Mouse (Mus musculus): Measurements from ENCODE around the gene Nup210.

The Nup210 gene

DNA sequence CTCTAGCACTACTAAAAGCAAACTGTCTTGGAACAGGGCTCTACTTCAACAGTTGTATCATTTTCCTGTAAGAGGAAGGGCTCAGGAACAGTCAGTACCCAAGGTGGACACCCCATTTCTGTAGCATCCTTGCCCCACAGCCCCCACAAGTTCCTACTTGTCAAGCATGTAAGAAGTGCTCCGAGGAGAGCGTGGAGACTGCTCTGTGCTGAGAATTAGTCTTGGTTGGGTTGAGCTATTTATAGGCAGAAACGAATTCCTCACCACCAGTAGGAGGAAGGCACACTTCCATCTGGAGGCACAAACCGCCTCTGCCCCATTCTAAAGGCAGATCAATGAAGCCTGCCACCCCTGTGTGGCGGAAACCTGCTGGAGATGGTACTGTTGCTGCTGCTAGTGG is 75.3 kb downstream of the Nup210 start:
- in situ Hi-C loops (cut with MboI, MseI) = no loop called here

DNA sequence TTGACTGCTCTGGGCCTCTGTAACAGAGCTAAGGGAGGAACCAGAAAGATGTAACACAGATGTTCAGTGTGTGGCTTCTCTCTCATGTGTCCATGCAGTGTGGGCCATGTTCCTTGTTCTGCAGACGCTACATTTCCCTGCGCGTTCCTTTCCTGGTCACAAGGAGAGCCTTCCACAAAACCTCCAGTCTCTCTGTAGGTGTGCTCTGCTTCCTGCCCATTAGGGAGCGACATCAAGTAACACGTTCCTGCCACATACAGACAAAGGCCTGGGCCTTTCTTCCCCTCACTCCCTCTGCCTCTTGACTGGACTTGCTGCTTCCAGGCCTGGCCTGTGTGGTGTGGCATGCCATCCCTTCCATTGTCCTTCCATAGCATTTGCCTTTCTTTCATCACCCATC is 88.4 kb downstream of the Nup210 start:
- in situ Hi-C loops (cut with MboI, MseI) = no loop called here

DNA sequence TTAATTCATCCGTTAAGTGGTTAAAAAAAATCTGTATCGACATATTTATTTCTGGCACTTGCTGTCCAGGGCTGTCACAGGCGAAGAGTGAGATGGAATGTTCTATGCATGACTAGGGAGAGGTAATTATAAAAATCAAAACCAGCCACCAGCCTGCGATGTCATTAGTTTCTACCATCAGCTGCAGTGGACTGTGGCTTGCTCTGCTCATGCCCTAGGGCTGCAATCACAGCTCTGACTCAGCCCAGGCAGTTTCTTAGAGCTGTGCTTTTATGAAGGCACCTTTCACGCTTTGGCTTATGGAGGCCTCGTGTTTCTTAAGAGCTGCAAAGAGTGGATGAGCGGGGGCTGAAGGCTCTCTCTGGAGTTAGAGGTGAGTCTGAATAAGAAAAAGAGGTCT is 95.8 kb downstream of the Nup210 start:
- in situ Hi-C loops (cut with MboI, MseI) = no loop called here

DNA sequence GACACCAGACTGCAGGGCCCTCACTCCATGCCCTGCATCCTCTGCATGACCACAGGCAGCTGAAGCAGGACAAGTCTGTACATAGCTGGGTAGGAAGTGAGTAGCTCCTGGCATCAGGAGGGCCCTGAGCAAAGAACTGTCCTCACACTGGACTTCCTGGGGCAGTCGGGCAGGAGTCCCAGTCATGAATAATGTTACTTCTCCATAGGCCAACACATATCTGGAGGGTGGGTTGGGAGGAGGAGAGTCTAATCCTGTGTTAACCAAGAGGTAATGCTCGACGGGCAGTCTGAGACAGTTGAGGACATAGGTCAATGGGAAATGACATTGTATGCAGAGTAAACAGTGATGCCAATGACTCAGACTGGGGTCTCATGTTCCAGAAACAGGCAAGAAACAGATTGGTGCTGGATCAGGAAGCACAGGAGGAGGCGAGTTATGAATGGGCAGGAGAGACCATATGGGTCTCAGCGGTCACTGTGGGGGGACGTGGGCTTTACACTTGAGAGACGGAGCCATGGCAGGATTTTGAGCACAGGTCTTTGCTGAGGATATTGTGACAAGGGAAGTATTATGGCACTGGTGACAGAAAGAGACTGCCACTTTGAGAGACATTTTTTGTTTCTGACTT is 99.9 kb downstream of the Nup210 start:
- in situ Hi-C loops (cut with MboI, MseI) = no loop called here

DNA sequence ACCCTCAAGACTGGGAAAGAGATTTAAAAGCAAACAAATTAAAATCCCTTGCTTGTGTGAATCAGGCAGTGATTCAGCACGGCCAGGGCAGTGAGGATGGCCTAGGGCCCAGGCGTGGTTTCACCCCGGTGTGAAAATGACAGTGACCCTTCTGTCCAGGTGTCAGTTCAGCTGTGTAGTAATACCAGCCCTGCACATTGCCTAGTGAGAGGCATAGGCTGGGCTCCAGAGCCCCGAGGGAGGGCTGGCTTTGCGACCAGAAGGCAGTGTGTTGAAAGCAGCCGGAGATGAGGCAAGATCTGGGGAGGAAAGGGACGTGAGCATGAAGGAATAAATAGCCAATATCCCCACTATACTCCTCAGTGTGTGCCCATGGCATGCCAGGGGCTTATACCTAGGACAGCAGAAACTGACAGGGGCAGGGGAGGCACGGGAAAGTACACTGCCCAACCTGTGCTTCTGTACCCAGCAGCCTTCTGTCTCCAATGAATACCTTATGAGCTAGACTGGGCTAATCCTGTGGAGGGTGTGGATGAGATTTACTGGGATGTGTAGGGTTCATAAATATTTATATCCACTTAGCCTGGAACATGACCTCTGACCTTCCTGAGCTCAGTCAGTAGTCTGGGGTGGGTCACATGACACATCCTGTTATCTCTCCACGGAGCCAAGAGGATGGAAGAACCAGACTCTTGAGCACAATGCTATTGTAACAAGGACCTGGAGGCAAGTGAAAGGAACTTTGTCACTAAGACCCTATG is 102.3 kb downstream of the Nup210 start:
- in situ Hi-C loops (cut with MboI, MseI) = no loop called here

DNA sequence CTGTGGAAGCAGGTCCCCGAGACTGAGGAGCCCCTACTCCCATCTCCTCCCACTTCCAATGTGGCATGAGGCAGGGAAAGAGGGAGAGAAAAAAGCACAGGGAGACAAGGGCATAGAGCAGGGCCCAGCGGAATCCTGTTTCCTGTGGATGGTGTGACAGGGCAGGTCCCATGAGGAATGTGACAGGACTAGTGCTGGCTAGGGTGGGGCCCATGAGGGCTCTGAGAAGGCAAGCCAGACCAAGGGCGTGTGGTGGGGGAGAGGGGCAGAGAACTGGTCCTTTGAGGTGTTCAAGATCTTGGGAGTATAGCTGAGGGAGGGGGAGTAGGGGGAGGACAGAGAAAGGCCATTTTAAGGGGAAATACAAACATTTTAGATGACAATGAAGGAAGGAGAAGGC is 104.2 kb downstream of the Nup210 start:
- in situ Hi-C loops (cut with MboI, MseI) = no loop called here

DNA sequence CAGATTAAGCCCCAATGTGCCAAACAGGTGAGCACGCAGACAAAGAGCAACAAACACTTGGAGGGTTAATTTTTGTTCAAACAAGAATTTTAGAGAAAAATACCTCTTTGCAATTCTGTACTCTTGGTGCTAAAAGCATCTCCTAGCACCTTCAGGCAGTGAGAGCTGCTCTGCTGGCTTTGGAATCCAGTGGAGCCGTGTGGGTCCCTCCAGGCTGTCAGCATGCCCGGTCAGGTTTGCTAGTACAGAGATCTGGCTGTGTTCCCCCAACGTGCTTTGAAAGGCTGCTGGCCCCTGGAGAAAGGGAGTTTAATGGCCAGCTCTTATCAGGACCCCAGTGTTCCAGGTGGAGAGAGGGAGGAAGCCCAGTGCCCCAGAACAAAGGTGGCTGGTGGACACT is 105.1 kb downstream of the Nup210 start:
- in situ Hi-C loops (cut with MboI, MseI) = no loop called here

DNA sequence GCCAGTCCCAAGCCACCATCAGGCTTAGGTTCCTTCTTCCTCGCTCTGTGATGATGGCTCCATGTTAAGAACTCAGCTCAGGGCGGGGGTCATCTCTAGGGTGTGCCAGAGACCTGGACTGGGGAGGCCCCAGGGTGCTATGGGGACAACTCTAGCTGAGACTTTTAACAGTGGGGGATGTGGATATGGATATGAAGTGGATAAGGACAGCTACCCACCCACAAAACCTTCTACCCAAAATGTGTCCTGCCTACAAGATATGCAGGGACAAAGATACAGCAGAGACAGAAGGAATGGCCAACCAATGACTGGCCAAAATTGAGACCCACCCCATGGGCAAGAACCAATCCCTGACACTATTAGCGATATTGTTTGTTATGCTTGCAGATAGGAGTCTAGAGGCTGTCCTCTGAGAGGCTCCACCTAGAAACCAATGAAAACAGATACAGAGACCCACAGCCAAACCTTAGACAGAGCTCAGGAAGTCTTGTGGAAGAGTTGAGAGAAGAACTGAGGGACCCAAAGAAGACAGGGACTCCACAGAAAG is 108.3 kb downstream of the Nup210 start:
- in situ Hi-C loops (cut with MboI, MseI) = no loop called here

DNA sequence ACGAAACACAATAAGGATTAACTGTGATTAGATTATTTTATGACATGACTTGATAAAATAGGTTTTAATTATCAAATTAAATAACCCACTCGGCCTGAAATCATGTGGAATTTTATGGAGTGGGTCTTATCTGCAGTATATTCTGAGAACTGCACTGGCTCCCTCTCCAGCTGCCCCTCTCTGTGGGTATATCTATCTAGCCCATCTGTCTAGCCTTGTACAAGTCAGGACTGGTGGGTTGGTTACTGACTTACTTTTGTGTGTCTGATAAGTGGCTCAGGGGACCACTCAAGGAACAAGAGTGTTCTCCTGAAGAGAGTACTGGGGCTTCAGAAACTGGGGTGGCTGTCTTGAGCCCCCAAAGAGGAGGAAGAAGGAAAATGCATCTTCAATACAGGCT is 109.4 kb downstream of the Nup210 start:
- in situ Hi-C loops (cut with MboI, MseI) = no loop called here

DNA sequence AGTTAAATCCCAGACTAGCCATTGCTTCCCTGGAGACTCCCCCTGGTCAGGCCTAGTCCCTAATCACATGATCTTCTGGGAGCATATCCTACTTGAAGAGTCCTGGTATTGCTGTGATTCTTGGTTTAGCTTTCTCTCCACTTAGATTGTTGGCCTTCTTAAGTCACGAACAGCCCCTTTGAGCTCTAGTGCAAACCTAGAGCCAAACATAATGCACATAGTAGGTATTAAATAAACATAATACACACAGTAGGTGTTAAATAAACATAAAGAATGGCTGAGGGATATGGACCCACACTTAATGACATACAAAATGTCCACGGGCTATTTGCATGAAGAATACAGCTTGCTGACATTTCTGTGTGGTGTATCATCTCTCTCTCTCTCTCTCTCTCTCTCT is 112.5 kb downstream of the Nup210 start:
- in situ Hi-C loops (cut with MboI, MseI) = no loop called here

DNA sequence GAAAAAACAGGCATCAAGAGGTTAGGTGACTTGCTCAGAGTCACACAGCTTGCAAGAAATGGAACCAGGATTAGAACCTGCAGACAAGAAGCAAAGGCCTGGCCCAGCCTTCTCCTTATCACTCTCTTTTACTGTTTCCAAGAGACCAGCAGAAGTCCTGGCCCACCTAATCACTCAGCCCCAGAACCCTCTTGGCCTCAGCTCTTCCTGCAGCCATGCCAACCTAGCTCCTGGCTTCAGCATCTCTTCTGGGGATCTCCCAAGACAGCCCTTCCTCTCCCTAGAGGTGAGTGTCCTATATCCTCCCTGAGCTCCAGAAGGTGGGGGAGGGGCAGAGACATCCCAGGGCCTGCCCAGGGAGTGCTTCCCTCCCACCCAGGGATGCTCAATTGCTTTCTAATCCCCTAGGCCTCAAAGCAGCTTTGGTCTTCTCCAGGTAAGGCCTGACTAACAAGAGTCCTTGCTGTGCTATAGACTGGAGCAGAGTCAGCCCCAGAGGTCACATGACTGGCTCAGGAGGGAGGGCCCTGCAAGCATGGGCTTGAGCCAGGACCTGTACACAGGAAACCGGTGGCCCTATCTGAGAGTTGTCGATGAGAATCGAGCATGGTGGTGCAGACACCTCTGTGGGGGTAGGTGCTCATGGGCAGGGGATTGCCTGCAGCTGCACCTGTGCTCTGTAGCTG is 113.2 kb downstream of the Nup210 start:
- in situ Hi-C loops (cut with MboI, MseI) = no loop called here

DNA sequence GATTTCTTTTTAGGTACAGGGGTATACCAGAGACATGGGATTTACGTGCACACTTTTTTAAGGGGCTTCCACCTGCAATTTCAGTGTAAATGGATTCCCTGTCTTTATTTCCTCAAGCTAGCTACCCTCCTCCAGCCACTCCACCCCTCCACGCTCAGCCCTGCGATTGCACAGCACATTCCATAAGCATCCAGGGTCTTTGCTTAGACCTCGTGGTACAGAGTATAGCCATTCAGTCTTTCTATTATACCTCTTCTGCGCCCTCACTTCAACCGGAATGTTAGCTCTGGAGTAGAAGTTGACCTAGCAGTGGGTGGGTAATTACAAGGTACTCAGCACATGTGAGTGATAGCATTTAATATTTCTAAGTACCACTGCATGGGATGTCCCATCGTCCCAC is 115.1 kb downstream of the Nup210 start:
- in situ Hi-C loops (cut with MboI, MseI) = no loop called here

DNA sequence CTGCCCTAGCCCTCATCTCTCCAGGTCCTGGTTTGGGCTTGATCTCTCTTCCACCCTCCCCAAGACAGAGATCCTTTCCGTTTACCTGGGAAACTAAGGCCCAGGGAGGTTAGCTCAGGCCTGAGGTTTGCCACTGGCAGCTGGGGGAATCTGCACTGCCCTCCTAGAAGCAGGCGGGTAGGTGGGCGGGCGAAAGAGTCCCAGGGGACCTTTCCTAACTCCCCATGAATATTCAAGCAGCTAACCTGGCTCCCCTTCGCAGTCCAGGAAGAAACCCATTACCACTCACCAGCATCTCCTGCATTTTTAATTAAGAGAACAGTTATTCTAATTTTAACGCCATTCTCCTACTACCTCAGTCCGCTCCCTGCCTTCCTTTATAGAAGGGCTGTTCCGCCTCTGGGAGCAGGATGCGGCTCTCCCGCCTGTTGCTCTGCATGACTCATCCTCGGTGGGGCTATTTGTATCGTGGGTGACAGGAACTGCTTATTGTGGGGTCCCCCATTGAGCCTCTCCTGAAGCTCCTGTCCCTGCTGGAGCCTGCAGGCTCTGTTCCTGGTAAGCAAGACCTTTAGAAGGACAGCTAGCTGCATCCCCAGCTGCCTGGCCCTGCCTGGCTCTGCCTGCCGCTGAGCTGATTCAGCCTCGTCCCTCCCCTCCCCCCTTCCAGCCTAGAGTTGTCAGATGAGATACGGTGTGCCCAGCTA is 115.7 kb downstream of the Nup210 start:
- in situ Hi-C loops (cut with MboI, MseI) = no loop called here

DNA sequence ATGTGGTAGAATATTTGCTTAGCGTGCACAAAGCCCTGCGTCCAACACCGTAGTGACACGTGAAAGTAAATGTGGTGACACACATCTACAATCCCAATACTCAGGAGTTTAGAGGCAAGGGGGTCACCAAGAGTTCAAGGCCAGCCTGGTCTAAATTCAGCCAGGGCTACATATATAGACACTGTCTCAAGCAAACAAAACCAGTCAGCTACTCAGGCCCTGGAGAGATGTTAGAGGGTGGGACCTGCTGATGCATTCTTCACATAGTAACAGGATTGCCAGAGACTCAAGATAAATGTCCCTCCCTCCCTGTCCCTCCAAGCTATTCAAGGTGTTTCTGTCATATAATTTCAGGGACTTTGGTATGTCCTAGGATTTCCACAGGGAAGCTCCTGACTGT is 117.5 kb downstream of the Nup210 start:
- in situ Hi-C loops (cut with MboI, MseI) = no loop called here

DNA sequence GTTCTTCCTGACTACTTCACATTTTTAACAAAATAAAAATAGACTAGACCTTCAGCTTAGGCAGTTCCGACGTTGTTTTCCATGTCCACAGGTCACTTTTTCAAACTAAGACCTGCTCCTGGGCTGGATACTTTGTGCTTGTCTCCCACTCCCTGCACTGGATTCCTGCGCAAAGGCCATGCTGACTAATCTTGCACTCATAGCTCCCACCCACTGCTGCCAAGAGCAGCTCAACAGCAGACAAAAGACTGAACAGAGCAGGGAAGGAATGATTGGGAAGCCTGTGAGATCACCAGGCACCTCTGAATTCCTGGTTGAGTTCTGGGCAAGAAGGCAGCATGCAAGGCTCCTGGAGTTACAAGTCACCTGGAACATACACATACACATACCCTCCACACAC is 119.6 kb downstream of the Nup210 start:
- in situ Hi-C loops (cut with MboI, MseI) = no loop called here

DNA sequence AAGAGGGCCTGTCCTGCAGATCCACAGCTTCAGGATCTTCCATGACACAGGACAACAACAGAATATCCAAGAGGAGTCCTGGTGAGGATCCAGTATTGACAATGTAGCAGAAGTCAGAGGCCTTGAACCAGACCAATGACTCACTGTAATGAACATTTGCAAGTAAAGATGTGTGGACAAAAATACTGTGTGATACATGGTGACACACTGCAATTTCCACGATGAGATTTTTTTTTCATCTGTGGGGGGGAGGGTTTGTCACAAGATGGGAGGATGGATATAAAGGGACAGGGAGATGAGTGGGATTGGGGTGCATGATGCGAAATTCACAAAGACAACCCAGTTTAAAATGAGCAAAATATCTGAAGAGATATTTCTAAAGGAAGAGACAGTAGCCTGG is 120.4 kb downstream of the Nup210 start:
- in situ Hi-C loops (cut with MboI, MseI) = no loop called here

DNA sequence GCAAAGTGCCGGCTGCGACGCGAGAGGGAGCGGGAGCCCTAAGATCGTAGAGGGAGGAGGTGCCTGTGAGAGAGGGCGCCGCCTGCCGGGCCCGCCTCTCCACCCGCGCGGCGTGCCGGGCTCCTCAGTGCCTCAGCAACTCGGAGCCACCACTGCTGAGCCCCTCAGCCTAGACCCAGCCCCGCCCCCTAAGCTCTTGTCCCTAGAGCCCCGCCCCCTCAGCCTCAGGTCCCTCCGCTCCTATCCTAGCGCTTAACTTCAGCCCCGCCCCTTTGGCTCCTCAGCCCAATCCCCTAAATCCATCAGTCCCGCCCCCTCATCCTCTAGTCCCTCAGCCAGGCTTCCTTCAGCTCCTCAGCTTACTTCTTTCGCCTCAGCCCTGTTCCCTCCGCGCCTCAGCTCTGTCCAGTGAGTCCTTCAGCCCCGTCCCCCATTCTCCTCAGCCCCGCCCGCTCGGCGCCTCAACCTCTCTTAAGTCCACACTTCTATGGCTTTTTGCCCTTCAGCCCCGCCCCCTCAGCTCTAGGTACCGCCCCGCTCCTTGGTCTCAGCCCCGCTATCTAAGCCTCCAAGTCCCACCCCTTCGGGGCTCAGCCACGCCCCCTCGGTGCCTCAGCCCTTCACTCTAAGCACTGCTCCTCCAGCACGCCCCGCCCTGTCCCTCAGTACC is 127.8 kb downstream of the Nup210 start, which contains the start of gene Iqsec1:
Iqsec1 (minus strand) TSS at position 38 of the 670 bp plus-strand sequence.
- in situ Hi-C loops (cut with MboI, MseI) = no loop called here

DNA sequence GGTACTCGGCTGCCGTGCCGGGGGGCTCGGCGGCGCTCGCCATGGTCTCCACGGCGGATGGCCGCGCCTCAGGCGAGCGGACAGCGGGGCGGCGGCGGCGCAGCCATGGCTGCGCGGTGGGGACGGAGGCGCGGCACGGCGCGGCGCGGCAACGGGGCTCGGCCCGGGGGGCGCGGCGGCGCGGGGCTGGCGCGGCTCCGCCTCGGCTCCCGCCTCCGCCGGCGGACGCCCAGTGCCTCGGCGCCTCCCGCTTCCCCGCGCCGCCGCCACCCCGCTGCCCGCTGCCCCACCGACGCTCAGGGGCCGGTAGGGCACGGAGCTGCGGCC is 128.4 kb downstream of the Nup210 start:
- in situ Hi-C loops (cut with MboI, MseI) = no loop called here

DNA sequence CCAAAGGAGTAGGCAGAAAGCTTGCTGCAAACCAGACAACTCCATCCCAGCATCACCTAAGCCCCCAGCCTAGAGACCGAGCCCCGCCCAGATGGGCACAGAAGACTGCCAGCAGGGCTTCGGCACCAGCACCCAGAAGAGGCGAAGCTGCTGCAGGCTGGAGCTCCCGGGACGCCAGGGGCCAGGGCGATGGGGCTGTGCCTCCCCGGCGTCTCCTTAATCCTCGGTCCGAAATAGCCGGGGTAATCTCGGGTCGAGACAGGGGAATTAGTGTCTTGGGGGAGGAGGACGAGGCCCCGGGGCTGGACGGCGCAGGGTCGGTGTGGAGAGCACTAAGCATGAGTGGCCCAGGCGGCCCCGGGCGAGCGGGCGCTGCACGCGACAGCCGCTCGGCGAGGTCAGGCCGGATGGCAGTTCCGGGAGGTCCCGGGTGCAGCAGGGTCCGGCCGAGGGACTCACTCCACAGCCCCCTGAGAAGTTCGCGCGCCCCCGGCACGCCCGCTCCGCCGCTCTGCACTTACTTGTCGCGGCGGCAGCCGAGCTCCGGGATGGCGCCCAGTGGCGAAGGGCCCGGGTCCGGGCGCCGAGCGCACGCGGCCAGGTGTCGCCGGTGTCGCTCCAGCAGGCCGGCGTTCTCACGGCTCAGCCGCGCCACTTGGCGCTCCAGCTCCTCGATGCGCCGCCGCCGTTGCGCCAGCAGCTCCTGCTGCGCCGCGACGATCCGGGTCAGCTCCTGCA is 128.9 kb downstream of the Nup210 start:
- in situ Hi-C loops (cut with MboI, MseI) = no loop called here

DNA sequence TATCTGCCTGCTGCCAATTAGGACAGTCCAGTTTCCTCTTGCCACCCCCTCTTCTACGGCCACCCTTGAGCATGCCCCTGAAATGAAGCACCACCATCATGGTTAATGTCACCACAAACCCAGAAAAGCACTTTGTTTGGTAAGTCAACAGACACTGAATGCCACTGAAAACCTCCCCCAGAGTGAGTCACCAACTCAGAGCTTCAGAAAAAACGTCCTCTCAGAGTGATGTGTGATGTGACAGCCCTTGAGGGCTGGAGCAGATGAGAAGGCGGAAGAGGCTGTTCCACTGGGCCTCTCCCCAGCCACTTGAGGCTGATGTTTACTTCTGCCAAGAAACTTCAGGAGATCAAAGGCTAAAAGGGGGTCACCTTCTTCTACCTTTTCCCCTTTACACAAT is 132.5 kb downstream of the Nup210 start:
- in situ Hi-C loops (cut with MboI, MseI) = no loop called here

DNA sequence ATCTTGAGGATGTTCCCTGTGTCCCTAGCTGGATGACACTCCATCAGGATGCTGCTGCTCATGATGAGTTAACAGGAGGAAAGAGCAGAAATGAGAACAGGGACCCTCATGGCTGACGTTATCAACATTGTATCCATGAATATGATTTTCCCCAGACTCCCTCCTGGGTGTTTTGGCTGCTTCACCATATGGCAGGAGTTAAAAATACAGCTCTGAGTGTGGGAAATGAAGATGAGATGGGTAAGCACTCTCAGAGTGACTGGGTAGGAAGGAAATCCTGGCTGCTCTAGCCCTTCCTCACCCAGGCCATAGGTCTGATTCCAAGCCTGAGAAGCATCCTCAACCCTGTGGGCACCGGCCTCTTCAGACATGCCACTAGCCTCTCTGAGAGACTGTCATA is 142.3 kb downstream of the Nup210 start:
- in situ Hi-C loops (cut with MboI, MseI) = no loop called here
